Mouse (Mus musculus) megakaryocyte progenitor cell, adult 5-6 weeks (primary cell): Measurements from ENCODE around the gene Ank3. TPM values are rescaled to one million over a fixed set of nuclear protein-coding genes. Genes with fewer than 3 reads are reported as not detected.
A peak's percentile ranks its signal among the peaks of the same experiment; 100 is the strongest.

Source experiments
- ATAC-seq: replicated peaks from 2 replicates; pipeline ENCODE4 v1.8.0; 2016; ENCODE audit warnings: mild to moderate bottlenecking, moderate TSS enrichment, inconsistent platforms; ENCODE audit not compliant: poor library complexity
- total RNA-seq, 2 experiments: library from RNA; stranded (forward) in 1 of 2; stranded (reverse) in 1 of 2; fragments of 157-497, 149-512 nt in 1 of 2; fragments of 200-1000 nt in 1 of 2; gene quantifications; 2 replicates each; pipeline versions ENCODE4 v1.2.3 to v1.2.4; 2015 to 2017

Ank3 gene
- total RNA-seq, 2 experiments from 2014 or later = 0.25 TPM; not detected in 1

- no peak for ATAC-seq
Observed at GRCm38 (mm10) chr10:69916205-69916604, 517.6 kb downstream of the Ank3 start.

DNA sequence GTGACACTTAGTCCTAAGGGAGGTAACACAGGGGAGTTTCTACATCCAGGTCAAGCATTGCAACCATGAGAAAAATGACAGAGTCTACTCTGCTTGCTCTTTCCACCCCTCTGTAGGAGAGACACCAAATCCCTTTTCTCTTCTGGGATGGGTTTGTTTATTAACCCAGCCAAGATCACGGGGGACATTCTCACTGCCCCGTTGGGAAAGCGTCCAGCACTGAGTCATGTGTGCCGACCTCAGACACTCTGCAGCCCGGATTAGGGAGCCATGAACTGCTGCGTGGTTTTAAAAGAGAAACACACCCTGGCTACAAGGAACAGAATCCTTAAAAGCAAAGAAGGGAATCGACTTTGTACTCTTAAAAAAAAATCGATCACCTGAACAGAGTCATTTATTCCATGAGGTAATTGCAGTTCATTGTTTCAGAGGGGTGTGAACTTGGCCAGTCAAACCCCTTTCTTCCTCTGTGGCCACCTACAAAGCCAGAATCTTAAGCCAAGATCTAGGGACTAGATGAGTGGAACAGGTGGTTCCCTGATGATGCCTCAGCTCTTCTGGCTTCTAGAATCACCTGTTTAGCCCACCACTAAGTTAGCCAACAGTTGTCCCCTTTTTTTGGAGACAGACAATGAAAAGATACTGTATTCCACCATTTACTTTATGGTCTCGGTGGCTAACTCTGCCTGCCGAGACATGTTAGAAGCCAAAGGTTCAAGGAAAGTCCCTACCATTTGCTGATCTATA, 518.3 kb downstream of the Ank3 start:
- ATAC-seq = no peak

GRCm38 (mm10) chr10:69917711-69918110, 519.1 kb downstream of the Ank3 start:
- ATAC-seq = no peak

DNA sequence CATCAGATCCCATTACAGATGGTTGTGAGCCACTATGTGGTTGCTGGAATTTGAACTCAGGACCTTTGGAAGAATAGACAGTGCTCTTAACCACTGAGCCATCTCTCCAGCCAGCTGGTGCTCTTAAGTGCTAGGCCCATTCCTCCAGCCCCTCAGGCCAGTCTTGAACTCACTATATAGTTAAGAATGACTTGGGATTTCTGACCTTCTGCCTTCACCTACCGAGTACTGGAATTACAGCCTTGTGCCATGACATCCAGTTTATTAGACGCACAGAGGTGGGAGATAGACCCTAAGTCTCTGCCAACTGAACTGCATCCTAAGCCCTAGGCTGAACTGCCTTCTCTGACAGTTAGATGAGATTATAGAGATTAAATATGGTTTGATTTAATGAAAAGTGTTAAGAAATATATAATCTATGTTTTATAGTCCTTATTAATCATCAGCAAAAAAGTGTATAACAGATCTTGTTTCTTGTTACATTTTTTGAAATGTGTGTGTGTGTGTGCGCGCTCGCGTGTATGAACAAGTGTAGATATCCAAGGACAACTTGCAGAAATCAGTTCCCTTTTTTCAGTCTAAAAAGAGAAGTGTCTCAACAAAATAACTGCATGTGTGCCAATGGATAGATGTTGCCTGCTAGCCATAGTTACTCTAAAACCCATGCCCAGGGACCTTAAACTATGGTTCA, 520.0 kb downstream of the Ank3 start:
- peak; percentile 81 for ATAC-seq

GRCm38 (mm10) chr10:69919152-69919492, 520.5 kb downstream of the Ank3 start:
- peak; percentile 42 for ATAC-seq

DNA sequence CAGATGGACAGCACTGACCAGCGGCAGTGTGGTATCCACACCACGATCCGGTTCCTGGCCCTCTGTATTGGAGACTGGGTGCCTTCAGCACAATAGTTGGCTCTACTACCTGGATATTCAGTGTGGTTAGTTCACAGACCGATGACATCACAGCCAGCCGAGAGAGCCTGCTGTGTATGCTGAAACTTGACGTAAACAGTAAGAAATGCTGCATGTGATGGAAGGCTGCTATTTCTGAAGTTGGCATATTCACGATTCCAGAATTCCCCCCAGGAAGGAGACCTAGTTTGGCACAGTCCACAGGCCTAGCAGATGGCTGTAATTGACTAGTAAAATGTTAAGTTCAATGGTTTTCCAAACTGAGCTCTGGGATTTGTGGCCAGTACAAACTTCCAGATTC, 521.2 kb downstream of the Ank3 start:
- ATAC-seq = no peak

DNA sequence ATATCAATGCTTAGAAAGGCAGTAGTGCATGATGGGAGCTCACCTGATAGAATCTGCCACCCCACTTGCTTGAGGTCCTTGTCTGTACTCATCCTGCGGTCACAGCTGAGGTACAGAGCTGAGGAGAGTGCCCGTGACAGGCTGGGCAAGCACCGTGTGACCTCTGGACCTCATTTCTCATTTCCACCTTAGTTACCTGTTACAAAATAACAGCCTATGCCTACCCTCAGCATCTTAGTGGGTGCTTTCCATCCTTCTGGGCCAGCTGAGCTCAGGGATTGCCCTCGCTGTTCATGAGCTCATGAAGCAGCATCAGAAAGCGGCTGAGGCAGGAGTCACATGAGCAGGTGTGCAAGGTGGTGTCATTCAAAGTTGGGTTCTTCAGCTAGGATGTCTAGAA, 523.5 kb downstream of the Ank3 start:
- ATAC-seq = no peak

DNA sequence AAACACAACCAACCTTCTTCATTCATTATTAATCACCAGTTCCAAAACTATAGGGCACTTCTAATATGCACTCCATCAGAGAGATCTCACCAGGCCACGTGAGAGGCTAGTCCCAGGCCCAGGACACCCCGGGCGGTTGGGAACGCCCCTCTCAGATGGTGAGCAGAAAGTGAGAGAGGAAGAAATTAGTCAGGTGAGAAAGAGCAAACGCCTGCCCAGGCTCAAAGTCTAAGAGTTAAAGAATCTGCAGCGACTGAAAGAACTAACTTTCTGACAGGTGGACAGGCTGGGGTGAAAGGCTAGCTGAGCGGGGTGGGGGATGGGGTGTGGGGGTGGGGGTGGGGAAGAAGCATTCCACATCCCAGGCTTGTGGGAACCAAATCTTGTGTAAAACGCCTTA, 525.2 kb downstream of the Ank3 start:
- ATAC-seq = no peak

DNA sequence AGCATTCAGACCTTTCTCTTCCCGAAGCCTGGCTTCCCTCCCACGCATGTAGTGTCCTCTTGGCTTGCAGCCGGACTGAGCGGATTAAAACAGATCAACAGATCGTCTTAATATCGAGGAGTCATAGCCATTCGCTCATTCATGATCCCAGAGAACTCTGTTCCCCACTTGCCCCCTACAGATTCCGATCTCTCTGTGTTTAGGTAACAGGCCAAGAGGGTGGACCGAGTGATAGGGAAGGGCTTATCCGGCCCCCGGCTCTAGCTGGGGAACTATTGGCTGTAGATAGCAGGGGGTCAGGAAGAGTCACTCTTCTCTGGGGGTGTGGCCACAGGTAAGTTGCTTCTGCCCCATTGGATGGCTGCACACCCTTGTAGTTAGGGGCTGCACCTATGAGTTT, 525.7 kb downstream of the Ank3 start:
- peak; percentile 35; the same call in 1 of the 2 replicates for ATAC-seq

DNA sequence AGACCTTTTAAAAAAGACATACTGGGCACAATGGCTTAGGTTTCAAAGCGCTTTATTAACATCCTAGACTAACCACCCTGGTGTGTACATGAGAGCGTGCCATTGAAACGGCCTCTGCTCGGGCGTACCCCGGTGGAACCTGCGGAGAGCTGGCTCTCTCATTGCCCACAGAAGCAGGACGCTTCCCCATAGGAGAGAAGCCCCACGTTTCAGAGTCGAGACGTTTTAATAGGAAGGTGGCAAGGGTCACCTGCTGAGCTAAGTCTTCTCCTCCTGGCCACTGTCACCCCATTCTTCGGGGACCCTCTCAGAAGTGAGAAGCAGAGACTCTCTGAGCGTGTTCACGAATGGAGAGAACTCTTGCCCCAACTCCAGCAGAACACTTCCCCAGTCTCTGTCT, 526.3 kb downstream of the Ank3 start:
- ATAC-seq = peak; percentile 60

GRCm38 (mm10) chr10:69925285-69926157, 526.9 kb downstream of the Ank3 start:
- no peak for ATAC-seq

- ATAC-seq = peak; percentile 24; the same call in 1 of the 2 replicates
Observed at GRCm38 (mm10) chr10:69926158-69926882, 527.7 kb downstream of the Ank3 start.

DNA sequence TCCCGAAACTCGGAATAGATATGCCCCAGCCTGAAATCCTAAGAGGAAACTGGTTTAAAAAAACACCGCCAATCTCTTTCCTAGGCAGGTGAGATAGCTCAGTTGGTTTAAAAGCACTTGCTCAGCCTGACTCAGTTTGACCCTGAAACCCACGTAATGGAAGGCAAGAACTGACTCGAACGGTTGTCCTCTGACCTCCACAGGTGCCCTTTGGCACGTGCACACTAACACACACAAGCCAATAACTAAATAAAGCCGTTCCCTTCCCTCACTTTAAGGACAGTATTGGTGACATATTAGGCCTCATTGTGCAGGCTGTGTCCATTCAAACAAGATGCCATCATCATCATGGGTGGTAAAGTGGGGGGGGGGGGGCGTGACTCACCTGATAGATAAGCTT, 528.4 kb downstream of the Ank3 start:
- ATAC-seq = no peak

DNA sequence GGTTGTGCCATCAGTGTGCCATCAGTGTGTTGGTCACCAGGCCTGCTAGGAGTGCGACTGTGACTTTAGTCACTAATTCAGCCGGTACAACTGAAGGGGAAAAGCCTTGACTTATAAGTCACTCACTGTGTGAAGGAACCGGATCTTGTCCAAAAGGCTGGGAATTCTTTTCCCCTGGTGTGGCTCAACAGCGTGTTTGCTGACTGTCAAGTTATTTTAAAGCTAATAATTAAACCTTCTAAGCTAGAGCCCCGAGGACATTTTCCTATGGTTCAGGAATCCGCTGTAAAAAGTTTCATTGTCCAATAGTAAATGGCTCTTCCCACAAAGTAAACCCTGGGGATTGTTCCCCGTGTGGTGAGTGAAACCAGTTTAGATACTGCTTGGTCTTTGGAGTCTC, 529.8 kb downstream of the Ank3 start:
- ATAC-seq = no peak

DNA sequence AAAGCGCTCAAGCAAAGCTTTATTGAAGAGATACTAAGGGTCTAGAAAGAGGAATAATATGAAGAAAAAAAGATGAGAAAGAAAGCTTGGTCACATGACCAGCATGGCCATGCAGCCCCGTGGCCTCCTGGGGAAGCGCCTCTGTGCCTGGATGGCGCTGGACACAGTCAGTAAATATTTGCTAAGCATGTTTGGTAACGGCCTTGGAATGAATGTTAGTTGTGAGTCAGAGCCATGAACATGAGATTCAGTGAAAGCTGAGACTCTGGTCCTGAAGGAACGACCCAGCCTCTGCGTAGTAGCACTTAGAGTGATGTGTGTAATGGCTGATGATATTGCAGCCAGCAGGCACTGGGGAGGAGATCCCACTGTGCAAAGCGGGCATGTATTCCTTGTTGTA, 531.9 kb downstream of the Ank3 start:
- no peak for ATAC-seq

DNA sequence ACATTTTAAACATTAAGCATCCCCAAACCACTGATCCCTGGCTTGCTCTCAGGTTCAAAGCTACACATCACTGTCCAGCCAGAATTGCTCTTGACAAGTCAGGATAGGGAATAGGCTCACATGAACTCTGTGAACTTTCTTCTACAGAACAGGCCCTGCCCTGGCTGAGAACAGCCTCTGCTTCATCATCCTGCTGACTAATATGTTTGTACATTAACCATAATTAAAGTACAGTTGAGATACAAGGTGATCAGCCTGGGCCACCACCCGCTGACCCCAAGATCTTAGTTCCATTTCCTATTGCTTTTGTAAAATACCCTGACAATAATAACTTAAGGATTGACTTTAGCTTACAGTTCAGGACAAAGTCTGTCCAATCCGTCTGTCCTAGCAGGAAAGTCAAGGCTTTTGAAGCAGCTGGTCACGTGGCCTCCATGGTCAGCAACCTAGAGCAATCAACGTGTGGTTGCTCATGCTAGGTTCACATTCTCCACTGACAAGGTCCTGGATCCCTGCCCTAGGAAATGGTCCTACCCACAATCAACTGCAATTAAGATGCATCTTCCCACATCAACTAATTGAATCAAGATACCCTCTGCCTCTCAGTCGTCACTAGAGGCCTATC, 538.0 kb downstream of the Ank3 start:
- no peak for ATAC-seq

GRCm38 (mm10) chr10:69937291-69937921, 538.8 kb downstream of the Ank3 start:
- ATAC-seq = no peak

- ATAC-seq = no peak
Observed at GRCm38 (mm10) chr10:69939144-69939543, 540.6 kb downstream of the Ank3 start.

GRCm38 (mm10) chr10:69939966-69940365, 541.4 kb downstream of the Ank3 start:
- 0 out of 2 replicates have a peak, but pooled peaks have one; percentile 34 for ATAC-seq

GRCm38 (mm10) chr10:69941001-69941400, 542.4 kb downstream of the Ank3 start:
- ATAC-seq = no peak
